Mouse (Mus musculus) layer of hippocampus, postnatal 10 days (tissue): ENCODE data around the gene Acad9. TPM values are rescaled to one million over a fixed set of nuclear protein-coding genes. Genes with fewer than 3 reads are reported as not detected.
"Not testable (repeated sequence)": the region's sequence is repeated elsewhere in the genome, so short reads cannot be mapped to it uniquely, and the experiment has no call there.

Experiments used
- DNase-seq, 2 experiments: peaks; one replicate each; pipeline ENCODE4 v3.0.0; 2021; ENCODE audit warnings: low spot score in 2 of 2
- total RNA-seq, 2 experiments: library from RNA; stranded (reverse); gene quantifications; 2 replicates each; pipeline ENCODE4 v1.2.3; 2021

The Acad9 gene
- total RNA-seq, 2 experiments from 2014 or later: 41.6 to 49.5 TPM

DNA sequence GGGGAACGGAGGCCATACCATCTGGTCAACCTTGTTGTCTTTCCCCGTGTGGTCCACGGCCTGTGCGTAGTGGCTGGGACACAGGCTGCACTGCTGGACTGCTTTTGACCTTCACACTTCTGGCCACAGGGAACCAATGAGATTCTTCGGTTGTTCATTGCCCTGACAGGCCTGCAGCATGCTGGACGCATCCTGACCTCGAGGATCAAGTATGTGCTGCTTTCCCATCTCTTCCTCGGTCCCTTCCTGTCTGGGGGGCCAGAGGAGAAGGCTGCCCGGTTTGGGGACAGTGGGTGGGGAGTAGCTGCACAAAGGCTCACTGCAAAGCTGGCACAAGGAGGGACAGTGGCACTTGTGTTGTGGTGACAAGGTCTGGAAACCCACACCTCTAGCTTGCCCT is 21.8 kb downstream of the Acad9 start:
- DNase-seq: no peak

- DNase-seq: no peak
These were observed 29.6 kb downstream of the Acad9 start for GRCm38 (mm10) chr3:36095371-36095770.

- DNase-seq: no peak
These were observed 50.3 kb downstream of the Acad9 start for GRCm38 (mm10) chr3:36116076-36116475.

- no peak for DNase-seq
These were observed 54.1 kb downstream of the Acad9 start for GRCm38 (mm10) chr3:36119684-36120548.

DNA sequence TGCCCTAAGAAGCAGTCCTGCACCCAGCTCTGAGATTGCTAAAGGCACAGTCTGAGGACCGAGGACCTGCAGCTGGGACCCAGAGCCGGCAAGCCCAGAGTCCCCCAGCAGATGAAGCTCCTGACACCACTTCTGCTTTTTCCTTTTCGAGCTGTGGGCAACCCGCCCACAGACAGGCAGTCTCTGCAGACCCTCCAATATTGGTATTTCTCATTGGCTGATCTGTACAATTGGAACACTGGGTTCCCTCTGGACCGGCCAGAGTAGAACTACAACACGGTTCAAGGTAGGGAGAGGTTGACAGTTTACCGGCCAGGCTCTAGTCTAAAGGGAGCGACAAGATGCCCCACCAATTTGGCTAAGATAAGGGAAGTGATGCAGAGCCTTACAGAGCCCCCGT is 60.4 kb downstream of the Acad9 start:
- not testable (repeated sequence) for DNase-seq

DNA sequence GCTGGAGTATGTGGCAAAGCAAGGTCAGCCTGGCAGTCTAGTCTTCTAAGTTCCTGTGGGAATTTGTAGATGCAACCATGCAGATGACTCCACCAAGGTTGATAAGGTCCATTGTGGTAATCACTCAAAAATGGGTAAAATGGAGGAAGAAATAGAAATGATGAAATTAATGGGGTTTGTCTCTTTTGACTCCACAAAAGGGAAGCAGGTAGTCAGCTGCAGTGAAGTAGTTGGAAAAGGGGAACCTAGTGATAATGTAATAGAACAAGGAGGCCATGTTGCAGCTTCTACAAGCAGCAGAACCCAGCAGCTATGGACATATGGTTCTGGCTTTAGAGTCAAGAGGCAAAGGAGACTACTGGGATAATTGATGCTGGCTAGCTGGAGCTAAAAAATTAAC is 70.4 kb downstream of the Acad9 start:
- DNase-seq: no peak

- DNase-seq: no peak
These were observed 71.8 kb downstream of the Acad9 start for GRCm38 (mm10) chr3:36137560-36137959.

GRCm38 (mm10) chr3:36138171-36138660 is 72.4 kb downstream of the Acad9 start:
- no peak for DNase-seq

- DNase-seq: no peak
These were observed 73.2 kb downstream of the Acad9 start for GRCm38 (mm10) chr3:36138996-36139395.

Other genes with a start within 250 kb of the Acad9 start
- gene Dcun1d1, start 128.5 kb upstream of the Acad9 start, total RNA-seq: 10 to 100 TPM; 67.4 to 69.5 TPM
- gene Mccc1, start 65.3 kb upstream of the Acad9 start, total RNA-seq: 10 to 100 TPM; 27.5 to 34.9 TPM
- not detected for gene Ccdc144b, start 12.4 kb upstream of the Acad9 start, total RNA-seq
- 10 to 100 TPM; 17.6 to 18.6 TPM for gene D3Ertd254e, start 85.0 kb downstream of the Acad9 start, total RNA-seq
- gene Qrfpr, start 156.3 kb downstream of the Acad9 start, total RNA-seq: under 1 TPM; 0.47 to 0.98 TPM